Mouse (Mus musculus) embryonic facial prominence, embryonic 13.5 days (tissue): ENCODE measurements around the gene Fam117a. TPM values are rescaled to one million over a fixed set of nuclear protein-coding genes. Genes with fewer than 3 reads are reported as not detected.

Experiments
- polyA plus RNA-seq: library from polyadenylated mRNA; unstranded; fragments of >200 nt; fragmentation: Nextera tagmentation; extraction: Ambion mirVana; gene quantifications from 2 replicates; pipeline ENCODE4 v1.2.1, GENCODE M21; 2015

Fam117a gene
- polyA plus RNA-seq, 1 experiment from 2014 or later = 17.4 TPM

Other genes starting within 250 kb of the Fam117a start
- gene Dlx3, start 216.9 kb upstream of the Fam117a start, polyA plus RNA-seq = 21.5 and 30.8 TPM in 2 replicates
- gene Dlx4, start 190.8 kb upstream of the Fam117a start, polyA plus RNA-seq = 3.0 and 3.8 TPM in 2 replicates
- gene Tac4, start 75.5 kb upstream of the Fam117a start, polyA plus RNA-seq = not detected in 2 replicates
- gene Kat7, start 26.8 kb upstream of the Fam117a start, polyA plus RNA-seq = 67.0 and 67.2 TPM in 2 replicates
- gene Slc35b1, start 47.7 kb downstream of the Fam117a start, polyA plus RNA-seq = 120 and 133 TPM in 2 replicates
- 147 and 185 TPM in 2 replicates for gene Spop, start 77.1 kb downstream of the Fam117a start, polyA plus RNA-seq
- 1.6 and 2.2 TPM in 2 replicates for gene Nxph3, start 177.6 kb downstream of the Fam117a start, polyA plus RNA-seq